Comparison of ENCODE assay signal across 10 mouse cellular contexts in the genomic region with DNA sequence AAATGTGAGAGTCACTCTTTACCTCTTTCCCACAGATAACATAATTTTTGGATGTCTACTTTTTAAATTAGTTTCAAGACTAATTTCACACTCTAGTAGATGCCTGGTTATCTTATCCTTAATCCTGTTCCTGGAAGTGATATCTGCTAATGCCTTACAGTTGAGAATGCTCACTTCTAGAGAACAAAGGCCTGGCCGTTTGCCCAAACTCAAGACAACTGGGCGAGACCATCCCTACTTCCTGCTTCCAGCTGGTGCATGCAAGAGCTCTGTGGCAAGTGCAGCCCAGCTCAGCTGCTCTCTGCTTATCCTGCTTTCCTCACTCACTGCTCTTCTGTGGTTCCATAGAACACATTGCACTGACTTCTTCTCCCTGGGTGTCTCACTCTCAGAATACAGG. TPM values are rescaled to one million over a fixed set of nuclear protein-coding genes. Genes with fewer than 3 reads are reported as not detected.
DNase-seq lines count a peak whose midpoint lies in the region; ATAC-seq and TF ChIP-seq lines count a peak whose summit lies in the region.
"Had no signal": no experiment of that assay in that cellular context is flagged by ENCODE, and none has a peak within 500 bp of the region (broad histone marks: within the 10 kb centered on the region; RNA-seq: fewer than 3 reads in every experiment).

No protein-coding gene starts in this region.

- intact Hi-C loops in heart, postnatal 14 days (cut with DNase I): no loop called here

- no peak overlapping the region for H3ac ChIP-seq in myocyte (ENCODE audit: control insufficient read depth, insufficient read length)

- DNase-seq in right cerebral cortex, postnatal 14 days: peak; percentile 40
- no peak for DNase-seq in right cerebral cortex, adult 2 months (ENCODE audit: low spot score in 2 of 2)
- DNase-seq in heart, postnatal 14 days: peak; percentile 36 to 44
- DNase-seq in thymus, postnatal 36 days: no peak

- H3K4me3 ChIP-seq in heart, embryonic 13.5 days: no peak overlapping the region
- H3K4me3 ChIP-seq in heart, embryonic 11.5 days (ENCODE audit: low read depth, low read length): no peak overlapping the region
- H3K4me3 ChIP-seq in myocyte: no peak overlapping the region
- H3K4me3 ChIP-seq in neural tube, embryonic 15.5 days (replicated peaks): no peak overlapping the region
- H3K4me3 ChIP-seq: neural tube, embryonic 13.5 days had no signal

- H3K9me3 ChIP-seq in heart, embryonic 13.5 days: no peaks in the 10 kb centered on the region
- H3K9me3 ChIP-seq in heart, embryonic 11.5 days (replicated peaks; ENCODE audit: control insufficient read depth, low read length): no peaks in the 10 kb centered on the region
- H3K9me3 ChIP-seq in neural tube, embryonic 15.5 days (replicated peaks): no peaks in the 10 kb centered on the region
- H3K9me3 ChIP-seq: neural tube, embryonic 13.5 days had no signal

- TF ChIP-seq POLR2A in myocyte (IDR thresholded peaks at IDR 0.05; ENCODE audit: insufficient read length, low read depth): no peak

- no peak overlapping the region for H3K9ac ChIP-seq in heart, embryonic 13.5 days
- no peak overlapping the region for H3K9ac ChIP-seq in heart, embryonic 11.5 days (ENCODE audit: low read depth, low read length)
- no peak overlapping the region for H3K9ac ChIP-seq in neural tube, embryonic 15.5 days (replicated peaks)
- H3K9ac ChIP-seq: neural tube, embryonic 13.5 days had no signal

- 13% methylated on average over 2 of the region's 2 CpGs for WGBS in heart, embryonic 13.5 days
- WGBS in heart, embryonic 11.5 days (ENCODE audit: insufficient replicate concordance): 31% methylated on average over 2 of the region's 2 CpGs
- WGBS in neural tube, embryonic 15.5 days: 50% methylated on average over 2 of the region's 2 CpGs

- H3K4me2 ChIP-seq in heart, embryonic 13.5 days: no peak overlapping the region
- H3K4me2 ChIP-seq in heart, embryonic 11.5 days: no peak overlapping the region
- peak overlapping the region; percentile 2 for H3K4me2 ChIP-seq in myocyte (ENCODE audit: low read depth)
- no peak overlapping the region for H3K4me2 ChIP-seq in neural tube, embryonic 15.5 days
- H3K4me2 ChIP-seq: neural tube, embryonic 13.5 days had no signal

- no peaks in the 10 kb centered on the region for H3K27me3 ChIP-seq in heart, embryonic 13.5 days (replicated peaks)
- H3K27me3 ChIP-seq in heart, embryonic 11.5 days (ENCODE audit: control insufficient read depth, insufficient read depth, low read length): no peaks in the 10 kb centered on the region
- no peaks in the 10 kb centered on the region for H3K27me3 ChIP-seq in myocyte (ENCODE audit: control insufficient read depth, insufficient read depth, insufficient read length)
- no peaks in the 10 kb centered on the region for H3K27me3 ChIP-seq in neural tube, embryonic 15.5 days (replicated peaks)
- H3K27me3 ChIP-seq: neural tube, embryonic 13.5 days had no signal

- peak; percentile 51; the same call in 1 of the 2 replicates for ATAC-seq in heart, embryonic 13.5 days (ENCODE audit: extremely low read depth, insufficient number of reproducible peaks, low FRiP score, low TSS enrichment)
- ATAC-seq in heart, embryonic 11.5 days (replicated peaks; ENCODE audit: insufficient number of reproducible peaks, low FRiP score, low TSS enrichment): no peak
- no peak for ATAC-seq in neural tube, embryonic 15.5 days (ENCODE audit: low FRiP score)

- H3K36me3 ChIP-seq in heart, embryonic 13.5 days: peaks cover 8% of the 10 kb centered on the region
- no peaks in the 10 kb centered on the region for H3K36me3 ChIP-seq in heart, embryonic 11.5 days (ENCODE audit: control insufficient read depth, insufficient read depth, low read length)
- H3K36me3 ChIP-seq in myocyte (ENCODE audit: control insufficient read depth, insufficient read depth): peaks cover 4% of the 10 kb centered on the region
- H3K36me3 ChIP-seq in neural tube, embryonic 15.5 days: peaks cover 7% of the 10 kb centered on the region; the same call in 1 of the 2 replicates

- 0 out of 2 replicates have a peak overlapping the region, but pooled peaks have one; percentile 9 for H3K27ac ChIP-seq in heart, embryonic 13.5 days (replicated peaks)
- H3K27ac ChIP-seq in heart, embryonic 11.5 days (ENCODE audit: low read depth, low read length): no peak overlapping the region
- H3K27ac ChIP-seq in neural tube, embryonic 15.5 days (replicated peaks): no peak overlapping the region
- H3K27ac ChIP-seq: neural tube, embryonic 13.5 days had no signal

- H3K79me2 ChIP-seq in myocyte (ENCODE audit: control insufficient read depth, insufficient read depth): no peaks in the 10 kb centered on the region

- peaks cover 22% of the 10 kb centered on the region for H3K4me1 ChIP-seq in heart, embryonic 13.5 days
- peaks cover 6% of the 10 kb centered on the region; the same call in 1 of the 2 replicates for H3K4me1 ChIP-seq in heart, embryonic 11.5 days (ENCODE audit: control insufficient read depth, insufficient read depth, low read length)
- no peaks in the 10 kb centered on the region for H3K4me1 ChIP-seq in neural tube, embryonic 15.5 days
- H3K4me1 ChIP-seq: neural tube, embryonic 13.5 days had no signal

TF ChIP-seq in myocyte, 11 proteins besides CTCF, POLR2A, EP300 and RAD21:
- TF ChIP-seq MYOD1 (IDR thresholded peaks at IDR 0.05; ENCODE audit: control insufficient read depth in 1 of 3, insufficient read length in 2 of 3, low read depth in 2 of 3): peak; percentile 63 to 97 (median 96)
- no peak for TF ChIP-seq MAX (IDR thresholded peaks at IDR 0.05; ENCODE audit: low read depth)
- peak; percentile 89 to 100 (median 96) for TF ChIP-seq MYOG (IDR thresholded peaks at IDR 0.05; ENCODE audit: control insufficient read depth in 1 of 3, insufficient read depth in 1 of 3, insufficient read length in 2 of 3, low read depth in 2 of 3)
- peak; percentile 92 for TF ChIP-seq TCF12 (IDR thresholded peaks at IDR 0.05; ENCODE audit: insufficient read depth, poor library complexity, severe bottlenecking)
- no peak for TF ChIP-seq E2F4 (IDR thresholded peaks at IDR 0.05; ENCODE audit: insufficient read depth)
- peak; percentile 94 for TF ChIP-seq TCF3 (IDR thresholded peaks at IDR 0.05; ENCODE audit: insufficient read length, low read depth)

RNA-seq across cellular contexts. Expression of gene Slc25a31, which starts 14.2 kb away (rescaled TPM):
- polyA plus RNA-seq in heart, embryonic 13.5 days (2015; fragmentation: Nextera tagmentation; extraction: Ambion mirVana): 0.66 and 1.1 TPM in 2 replicates
- 0.56 and 0.66 TPM in 2 replicates for polyA plus RNA-seq in heart, embryonic 11.5 days (2014; fragmentation: Nextera tagmentation; extraction: Ambion mirVana)
- total RNA-seq in heart, postnatal 14 days (2021): under 1 TPM in 1 of 2 experiments, not detected in 1; 0.39 TPM
- not detected for polyA plus RNA-seq in myocyte (2012; fragmentation: generic; extraction: Trizol)
- polyA plus RNA-seq in neural tube, embryonic 15.5 days (2015; fragmentation: Nextera tagmentation; extraction: Ambion mirVana): 0.08 and 0.41 TPM in 2 replicates
- total RNA-seq: left cerebral cortex, postnatal 14 days had no signal

RNA-seq across cellular contexts. Expression of gene Hspa4l, which starts 49.9 kb away (rescaled TPM):
- polyA plus RNA-seq in heart, embryonic 13.5 days (2015; fragmentation: Nextera tagmentation; extraction: Ambion mirVana): 25.8 and 28.0 TPM in 2 replicates
- 30.0 and 31.1 TPM in 2 replicates for polyA plus RNA-seq in heart, embryonic 11.5 days (2014; fragmentation: Nextera tagmentation; extraction: Ambion mirVana)
- 10 to 100 TPM; 34.7 to 40.4 TPM for total RNA-seq in heart, postnatal 14 days (2021)
- 15.3 TPM for polyA plus RNA-seq in myocyte (2012; fragmentation: generic; extraction: Trizol)
- polyA plus RNA-seq in neural tube, embryonic 15.5 days (2015; fragmentation: Nextera tagmentation; extraction: Ambion mirVana): 46.4 and 55.7 TPM in 2 replicates

Comparison
In these comparisons a context has a peak if more than half of its experiments do, and no peak if none do; other contexts are left out.
1. DNase-seq: peak in right cerebral cortex, postnatal 14 days (single experiment) and heart, postnatal 14 days (2 of 2); none in right cerebral cortex, adult 2 months (0 of 2) and thymus, postnatal 36 days (0 of 2).